Mouse (Mus musculus) hematopoietic stem cell, adult 5-6 weeks (primary cell): Measurements from ENCODE around the gene Arl13a. TPM values are rescaled to one million over a fixed set of nuclear protein-coding genes. Genes with fewer than 3 reads are reported as not detected.

Source experiments
- ATAC-seq, 2 experiments: fragments of 125-278 bp in 1 of 2; replicated peaks in 1 of 2; 2 replicates each; pipeline ENCODE4 v1.8.0; 2016 to 2017; ENCODE audit warnings: inconsistent platforms in 2 of 2, mild to moderate bottlenecking in 2 of 2, moderate number of reproducible peaks in 2 of 2, low read depth in 1 of 2, moderate TSS enrichment in 1 of 2; ENCODE audit not compliant: low FRiP score in 2 of 2, poor library complexity in 2 of 2, severe bottlenecking in 2 of 2, insufficient read depth in 1 of 2, low TSS enrichment in 1 of 2
- total RNA-seq: library from RNA; stranded (forward); fragments of 172-1452, 232-1000 nt; gene quantifications from 2 replicates; pipeline ENCODE4 v1.2.3, GENCODE M21; 2017

Arl13a gene
- total RNA-seq, 1 experiment from 2014 or later, result not detected

- no peak for ATAC-seq
Observed at GRCm38 (mm10) chrX:134248202-134248601, 60.9 kb downstream of the Arl13a start.

Other genes with a start within 250 kb of the Arl13a start
- 15.0 and 17.6 TPM in 2 replicates for gene Sytl4, start 205.7 kb upstream of the Arl13a start, total RNA-seq
- gene Cstf2, start 128.3 kb upstream of the Arl13a start, total RNA-seq, result 94.9 and 176 TPM in 2 replicates
- gene Xkrx, start 25.4 kb upstream of the Arl13a start, total RNA-seq, result not detected in 2 replicates
- 0.13 and 0.60 TPM in 2 replicates for gene Nox1, start 34.5 kb downstream of the Arl13a start, total RNA-seq
- gene Trmt2b, start 89.5 kb downstream of the Arl13a start, total RNA-seq, result 38.9 and 42.0 TPM in 2 replicates
- gene Tmem35a, start 107.7 kb downstream of the Arl13a start, total RNA-seq, result 0.10 TPM in 1 of 2 replicates, not detected in the other
- gene Cenpi, start 120.6 kb downstream of the Arl13a start, total RNA-seq, result 23.8 and 26.8 TPM in 2 replicates
- gene Drp2, start 217.1 kb downstream of the Arl13a start, total RNA-seq, result 0.25 TPM in 1 of 2 replicates, not detected in the other